Mouse (Mus musculus): Measurements from ENCODE around the gene N4bp2. TPM values are rescaled to one million over a fixed set of nuclear protein-coding genes. Genes with fewer than 3 reads are reported as not detected.
"Not testable (repeated sequence)": the region's sequence is repeated elsewhere in the genome, so short reads cannot be mapped to it uniquely, and the experiment has no call there.

Gene N4bp2
- polyA plus RNA-seq, 2 experiments = 6.5 to 12.2 TPM

DNA sequence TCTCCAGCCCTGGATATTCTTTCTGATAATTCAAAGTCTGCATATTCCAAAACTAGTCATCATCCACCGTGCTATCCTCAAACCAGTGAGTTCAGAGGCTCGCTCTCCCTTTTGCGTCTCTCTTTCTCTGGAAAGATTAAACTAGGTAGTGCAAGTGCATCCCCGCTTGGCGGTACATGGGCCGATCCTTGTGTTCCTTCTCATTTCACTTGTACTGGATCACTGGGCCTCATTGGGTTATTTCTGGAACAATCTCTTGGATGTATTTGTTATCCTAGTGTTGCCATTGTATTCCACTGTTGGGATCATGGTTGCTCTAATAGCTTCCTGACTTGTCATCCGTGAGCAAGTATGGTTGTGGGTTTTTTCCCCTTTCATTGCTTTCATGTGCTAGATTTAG lies 6.7 kb downstream of the N4bp2 start:
- Histone ChIP-seq H3K9me3 (ENCODE audit: control insufficient read depth, low read length) (no peaks in the 10 kb centered on the region), H3K36me3 (replicated peaks; ENCODE audit: control insufficient read depth, insufficient read depth, low read depth) (no peaks in the 10 kb centered on the region), H3K4me3 (ENCODE audit: insufficient read depth in 1 of 2, low read depth in 2 of 2, low read length in 2 of 2) (no peak overlapping the region), H3K9ac (replicated peaks) (no peak overlapping the region), H3K27me3 (ENCODE audit: control insufficient read depth, insufficient read depth, low read length) (no peaks in the 10 kb centered on the region), H3K4me1 (replicated peaks; ENCODE audit: control insufficient read depth in 2 of 2, insufficient read depth in 2 of 2, low read length in 1 of 2) (peaks cover 5 to 6% of the 10 kb centered on the region in 2 experiments), H3K4me2 (ENCODE audit: low read depth) (no peak overlapping the region), H3K27ac (no peak overlapping the region)
- ATAC-seq (ENCODE audit: insufficient read depth) (no peak), DNase-seq (ENCODE audit: low read depth in 3 of 3, low spot score in 3 of 3) (no peak)
- WGBS (ENCODE audit: insufficient replicate concordance) = 81% methylated on average over 7 of the region's 7 CpGs
- no peak for TF ChIP-seq CTCF (IDR thresholded peaks at IDR 0.05; ENCODE audit: low read depth)
- no peak for TF ChIP-seq EP300 (IDR thresholded peaks at IDR 0.05; ENCODE audit: low read depth)

DNA sequence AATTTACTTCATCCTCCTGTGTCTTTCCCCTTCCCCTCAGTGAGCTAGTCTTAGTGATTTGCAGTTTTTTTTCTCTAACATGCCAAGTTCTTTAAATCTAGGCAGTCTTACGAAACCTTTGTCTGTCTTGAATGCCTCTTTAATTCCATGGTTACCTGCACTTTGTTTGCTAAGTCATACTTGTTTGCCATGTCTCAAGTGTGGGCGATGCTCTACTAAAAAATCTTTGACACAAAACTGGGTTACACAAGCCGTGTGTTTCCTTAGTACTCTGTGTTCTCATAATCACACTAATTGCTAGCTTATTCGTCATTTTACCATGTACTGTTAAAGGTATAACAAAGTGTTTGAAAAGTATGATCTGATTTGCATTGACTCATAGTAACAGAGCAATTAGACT lies 7.2 kb downstream of the N4bp2 start:
- DNase-seq (ENCODE audit: low read depth in 3 of 3, low spot score in 3 of 3) (no peak), ATAC-seq (ENCODE audit: insufficient read depth) (no peak)
- Histone ChIP-seq H3K27ac (no peak overlapping the region), H3K27me3 (ENCODE audit: control insufficient read depth, insufficient read depth, low read length) (no peaks in the 10 kb centered on the region), H3K4me1 (replicated peaks; ENCODE audit: control insufficient read depth in 2 of 2, insufficient read depth in 2 of 2, low read length in 1 of 2) (peaks cover 2% of the 10 kb centered on the region in 2 experiments), H3K9ac (replicated peaks) (no peak overlapping the region), H3K36me3 (replicated peaks; ENCODE audit: control insufficient read depth, insufficient read depth, low read depth) (peaks cover 1% of the 10 kb centered on the region; the same call in 1 of the 2 replicates), H3K4me3 (ENCODE audit: insufficient read depth in 1 of 2, low read depth in 2 of 2, low read length in 2 of 2) (no peak overlapping the region), H3K9me3 (ENCODE audit: control insufficient read depth, low read length) (no peaks in the 10 kb centered on the region), H3K4me2 (ENCODE audit: low read depth) (no peak overlapping the region)
- no peak for TF ChIP-seq EP300 (IDR thresholded peaks at IDR 0.05; ENCODE audit: low read depth)
- TF ChIP-seq CTCF (IDR thresholded peaks at IDR 0.05; ENCODE audit: low read depth) = no peak
- WGBS (ENCODE audit: insufficient replicate concordance) = 78% methylated on average over 4 of the region's 4 CpGs

DNA sequence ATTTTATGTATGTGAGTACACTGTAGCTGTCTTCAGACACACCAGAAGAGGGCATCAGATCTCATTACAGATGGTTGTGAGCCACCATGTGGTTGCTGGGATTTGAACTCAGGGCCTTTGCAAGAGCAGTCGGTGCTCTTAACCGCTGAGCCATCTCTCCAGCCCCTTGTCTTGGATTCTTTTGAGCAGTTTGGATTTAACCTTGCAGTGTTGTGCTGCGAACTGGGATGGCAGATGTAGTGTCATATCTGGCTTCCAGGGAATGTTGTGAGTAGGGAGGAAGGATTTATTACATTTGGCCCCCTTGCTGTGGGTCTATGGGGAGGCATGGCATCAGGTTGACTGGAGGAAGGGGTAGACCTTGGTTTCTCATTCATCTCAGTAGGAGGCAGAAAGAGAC lies 10.6 kb downstream of the N4bp2 start:
- ATAC-seq (ENCODE audit: insufficient read depth); H3K27ac ChIP-seq; H3K4me3 ChIP-seq (ENCODE audit: insufficient read depth in 1 of 2, low read depth in 2 of 2, low read length in 2 of 2); DNase-seq (ENCODE audit: low read depth in 3 of 3, low spot score in 3 of 3); H3K9me3 ChIP-seq (ENCODE audit: control insufficient read depth, low read length); H3K9ac ChIP-seq (replicated peaks); H3K4me1 ChIP-seq (replicated peaks; ENCODE audit: control insufficient read depth in 2 of 2, insufficient read depth in 2 of 2, low read length in 1 of 2); H3K27me3 ChIP-seq (ENCODE audit: control insufficient read depth, insufficient read depth, low read length); H3K4me2 ChIP-seq (ENCODE audit: low read depth); H3K36me3 ChIP-seq (replicated peaks; ENCODE audit: control insufficient read depth, insufficient read depth, low read depth): not testable (repeated sequence)
- WGBS (ENCODE audit: insufficient replicate concordance) = 90% methylated on average over 3 of the region's 3 CpGs

- peaks cover 9% of the 10 kb centered on the region for H3K36me3 ChIP-seq (replicated peaks; ENCODE audit: control insufficient read depth, insufficient read depth, low read depth)
- TF ChIP-seq EP300 (IDR thresholded peaks at IDR 0.05; ENCODE audit: low read depth) (no peak), CTCF (IDR thresholded peaks at IDR 0.05; ENCODE audit: low read depth) (no peak)
- WGBS (ENCODE audit: insufficient replicate concordance) = 78% methylated on average over 4 of the region's 4 CpGs
These were observed 12.8 kb downstream of the N4bp2 start for GRCm38 (mm10) chr5:65776166-65776565.

DNA sequence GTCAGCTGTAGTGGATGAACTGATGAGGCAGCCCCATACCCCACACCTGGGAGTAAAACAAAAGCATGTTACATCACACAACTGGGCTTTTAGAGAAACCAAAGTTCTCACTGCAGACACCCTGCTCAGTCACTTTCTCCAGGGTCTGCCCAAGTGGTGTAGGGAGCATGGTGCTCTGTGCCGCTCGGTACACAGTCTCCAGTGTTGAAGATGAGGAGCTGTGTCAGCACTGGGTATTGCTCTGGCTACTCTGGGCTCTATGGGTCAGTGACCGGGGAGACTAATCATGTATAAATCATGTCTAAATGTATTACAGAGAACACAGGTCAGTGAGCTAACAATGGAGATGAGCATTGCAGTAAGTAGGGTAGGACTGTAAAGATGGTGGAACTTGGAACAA lies 13.6 kb downstream of the N4bp2 start:
- ATAC-seq (ENCODE audit: insufficient read depth) (no peak), DNase-seq (ENCODE audit: low read depth in 3 of 3, low spot score in 3 of 3) (no peak)
- Histone ChIP-seq H3K4me2 (ENCODE audit: low read depth) (no peak overlapping the region), H3K27me3 (ENCODE audit: control insufficient read depth, insufficient read depth, low read length) (no peaks in the 10 kb centered on the region), H3K36me3 (replicated peaks; ENCODE audit: control insufficient read depth, insufficient read depth, low read depth) (peaks cover 9% of the 10 kb centered on the region), H3K4me3 (ENCODE audit: insufficient read depth in 1 of 2, low read depth in 2 of 2, low read length in 2 of 2) (no peak overlapping the region), H3K4me1 (replicated peaks; ENCODE audit: control insufficient read depth in 2 of 2, insufficient read depth in 2 of 2, low read length in 1 of 2) (no peaks in the 10 kb centered on the region), H3K9me3 (ENCODE audit: control insufficient read depth, low read length) (no peaks in the 10 kb centered on the region), H3K9ac (replicated peaks) (no peak overlapping the region), H3K27ac (no peak overlapping the region)
- TF ChIP-seq EP300 (IDR thresholded peaks at IDR 0.05; ENCODE audit: low read depth) (no peak), CTCF (IDR thresholded peaks at IDR 0.05; ENCODE audit: low read depth) (no peak)
- 92% methylated on average over 3 of the region's 3 CpGs for WGBS (ENCODE audit: insufficient replicate concordance)

More at GRCm38 (mm10) chr5:65776166-65776565, 12.8 kb downstream of the N4bp2 start:
- Histone ChIP-seq H3K27me3 (ENCODE audit: control insufficient read depth, insufficient read depth, low read length) (no peaks in the 10 kb centered on the region), H3K9me3 (ENCODE audit: control insufficient read depth, low read length) (no peaks in the 10 kb centered on the region), H3K9ac (replicated peaks) (no peak overlapping the region), H3K4me1 (replicated peaks; ENCODE audit: control insufficient read depth in 2 of 2, insufficient read depth in 2 of 2, low read length in 1 of 2) (no peaks in the 10 kb centered on the region), H3K4me2 (ENCODE audit: low read depth) (no peak overlapping the region), H3K27ac (no peak overlapping the region), H3K4me3 (ENCODE audit: insufficient read depth in 1 of 2, low read depth in 2 of 2, low read length in 2 of 2) (no peak overlapping the region)
- no peak for DNase-seq (ENCODE audit: low read depth in 3 of 3, low spot score in 3 of 3)
- ATAC-seq (ENCODE audit: insufficient read depth) = no peak

DNA sequence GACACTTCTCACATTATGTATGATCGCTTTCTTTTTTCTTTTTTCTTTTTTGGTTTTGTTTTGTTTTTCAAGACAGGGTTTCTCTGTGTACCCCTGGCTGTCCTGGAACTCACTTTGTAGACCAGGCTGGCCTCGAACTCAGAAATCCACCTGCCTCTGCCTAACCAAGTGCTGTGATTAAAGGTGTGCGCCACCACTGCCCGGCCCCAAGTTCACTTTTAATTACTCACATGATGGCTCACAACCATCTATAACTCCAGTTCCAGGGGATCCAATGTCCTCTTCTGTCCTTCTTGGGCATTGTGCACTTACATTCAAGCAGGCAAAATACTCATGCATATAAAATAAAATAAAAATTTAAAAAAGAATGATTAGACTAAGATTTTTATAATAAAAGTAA lies 15.7 kb downstream of the N4bp2 start:
- DNase-seq (ENCODE audit: low read depth in 3 of 3, low spot score in 3 of 3); H3K27ac ChIP-seq; H3K4me3 ChIP-seq (ENCODE audit: insufficient read depth in 1 of 2, low read depth in 2 of 2, low read length in 2 of 2); H3K4me2 ChIP-seq (ENCODE audit: low read depth); ATAC-seq (ENCODE audit: insufficient read depth); H3K4me1 ChIP-seq (replicated peaks; ENCODE audit: control insufficient read depth in 2 of 2, insufficient read depth in 2 of 2, low read length in 1 of 2); H3K9me3 ChIP-seq (ENCODE audit: control insufficient read depth, low read length); H3K27me3 ChIP-seq (ENCODE audit: control insufficient read depth, insufficient read depth, low read length); H3K9ac ChIP-seq (replicated peaks): not testable (repeated sequence)
- WGBS (ENCODE audit: insufficient replicate concordance) = 84% methylated on average over 4 of the region's 4 CpGs
- peaks cover 12% of the 10 kb centered on the region for H3K36me3 ChIP-seq (replicated peaks; ENCODE audit: control insufficient read depth, insufficient read depth, low read depth)
